Mouse (Mus musculus) embryonic facial prominence, embryonic 14.5 days (tissue): ENCODE data around the gene Gpx1. TPM values are rescaled to one million over a fixed set of nuclear protein-coding genes. Genes with fewer than 3 reads are reported as not detected.

Source experiments
- ATAC-seq: fragments of 200-750 bp; cut with Nextera tagmentation; 2 replicates; pipeline ENCODE4 v1.8.0; 2017; ENCODE audit warnings: low read depth, moderate number of reproducible peaks, moderate TSS enrichment
- DNase-seq: peaks from one replicate; pipeline ENCODE4 v3.0.0-alpha.2; 2015; ENCODE audit warnings: low spot score
- H3K27ac ChIP-seq: fragments of 300-500 bp; sonication (generic); replicated peaks from 2 replicates; pipeline ENCODE4 v1.5.1; 2014; ENCODE audit warnings: low read depth, mild to moderate bottlenecking, low read length, moderate library complexity
- H3K27me3 ChIP-seq: fragments of 300-500 bp; sonication (generic); replicated peaks from 2 replicates; pipeline ENCODE4 v1.6.1; 2014; ENCODE audit warnings: low read length; ENCODE audit not compliant: control insufficient read depth, insufficient read depth
- H3K36me3 ChIP-seq: fragments of 300-500 bp; sonication (generic); 2 replicates; pipeline ENCODE4 v1.6.1; 2014; ENCODE audit warnings: low read length, mixed read lengths; ENCODE audit not compliant: control insufficient read depth, insufficient read depth
- H3K4me1 ChIP-seq: fragments of 300-500 bp; sonication (generic); 2 replicates; pipeline ENCODE4 v1.6.1; 2014; ENCODE audit warnings: antibody characterized with exemption, low read length; ENCODE audit not compliant: control insufficient read depth, insufficient read depth
- H3K4me2 ChIP-seq: fragments of 300-500 bp; sonication (generic); 2 replicates; pipeline ENCODE4 v1.6.1; 2014; ENCODE audit warnings: low read depth, mild to moderate bottlenecking, low read length, moderate library complexity, mixed read lengths
- H3K4me3 ChIP-seq: fragments of 300-500 bp; sonication (generic); 2 replicates; pipeline ENCODE4 v1.5.1; 2014; ENCODE audit warnings: low read depth, mild to moderate bottlenecking, low read length
- H3K9ac ChIP-seq: fragments of 300-500 bp; sonication (generic); 2 replicates; pipeline ENCODE4 v1.6.1; 2014; ENCODE audit warnings: low read depth, mild to moderate bottlenecking, low read length, moderate library complexity, mixed read lengths
- H3K9me3 ChIP-seq: fragments of 300-500 bp; sonication (generic); 2 replicates; pipeline ENCODE4 v1.6.1; 2016; ENCODE audit warnings: low read length; ENCODE audit not compliant: control insufficient read depth
- WGBS: fragments of 180-500 bp; shearing (Covaris S2); extraction: QIAGEN DNeasy Blood & Tissue Kit; methylation state at CpG from one replicate; pipeline ENCODE4 v1.1.7; 2014; 5-methylcytosine and 5-hydroxymethylcytosine counted together
- polyA plus RNA-seq: library from polyadenylated mRNA; unstranded; fragments of >200 nt; fragmentation: Nextera tagmentation; extraction: Ambion mirVana; gene quantifications from 2 replicates; pipeline ENCODE4 v1.2.1, GENCODE M21; 2014

Gene Gpx1
- polyA plus RNA-seq, 1 experiment from 2014 or later = 689 TPM

DNA sequence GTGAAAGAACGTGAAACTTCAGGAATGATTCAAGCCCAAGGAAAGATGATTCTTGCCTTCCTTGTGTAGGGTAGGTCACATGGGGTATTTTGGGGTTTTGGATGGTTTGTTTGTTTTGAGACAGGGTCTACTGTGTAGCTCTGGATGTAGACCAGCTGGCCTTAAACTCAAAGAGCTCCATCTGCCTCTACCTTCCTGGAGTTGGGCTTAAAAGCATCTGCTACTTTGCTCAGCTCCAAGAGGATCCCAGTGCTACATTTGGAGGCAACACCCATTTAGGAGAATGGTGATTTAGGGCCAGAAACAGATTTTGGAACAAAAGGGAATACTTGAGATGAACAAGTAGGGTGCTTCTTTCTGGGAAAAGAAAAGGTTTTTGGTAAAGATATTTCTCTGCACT, 13.9 kb upstream of the Gpx1 start:
- H3K27me3 ChIP-seq = no peaks in the 10 kb centered on the region
- no peak for ATAC-seq
- no peak overlapping the region for H3K27ac ChIP-seq
- no peaks in the 10 kb centered on the region for H3K4me1 ChIP-seq
- H3K36me3 ChIP-seq = peaks cover 63% of the 10 kb centered on the region
- H3K9ac ChIP-seq = no peak overlapping the region
- DNase-seq = no peak
- no peak overlapping the region for H3K4me3 ChIP-seq
- no peak overlapping the region for H3K4me2 ChIP-seq
- WGBS = 97% methylated on average over 1 of the region's 1 CpGs
- no peaks in the 10 kb centered on the region for H3K9me3 ChIP-seq

DNA sequence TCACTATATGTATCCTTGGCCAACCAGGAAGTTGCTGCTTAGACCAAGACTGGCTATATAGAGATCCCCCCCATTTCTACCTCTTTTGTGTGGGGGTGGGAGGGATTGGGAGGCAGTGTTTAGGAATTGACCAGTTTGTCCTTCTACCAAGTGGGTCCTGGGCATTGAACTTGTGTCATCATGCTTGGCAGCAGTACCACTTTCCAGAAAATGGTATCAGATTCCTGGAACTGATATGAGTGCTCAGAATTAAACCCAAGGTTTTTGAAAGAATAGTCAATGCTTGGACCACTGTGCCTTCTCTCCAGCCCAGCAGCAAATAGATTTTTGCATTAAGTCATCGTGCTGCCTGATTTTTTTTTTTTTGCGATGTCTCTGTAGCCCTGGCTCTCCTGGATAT, 12.9 kb upstream of the Gpx1 start:
- H3K4me3 ChIP-seq = no peak overlapping the region
- no peak overlapping the region for H3K27ac ChIP-seq
- DNase-seq = no peak
- no peaks in the 10 kb centered on the region for H3K9me3 ChIP-seq
- no peaks in the 10 kb centered on the region for H3K27me3 ChIP-seq
- no peaks in the 10 kb centered on the region for H3K4me1 ChIP-seq
- no peak overlapping the region for H3K4me2 ChIP-seq
- H3K36me3 ChIP-seq = peaks cover 67% of the 10 kb centered on the region
- no peak for ATAC-seq
- 98% methylated on average over 2 of the region's 2 CpGs for WGBS
- H3K9ac ChIP-seq = no peak overlapping the region

DNA sequence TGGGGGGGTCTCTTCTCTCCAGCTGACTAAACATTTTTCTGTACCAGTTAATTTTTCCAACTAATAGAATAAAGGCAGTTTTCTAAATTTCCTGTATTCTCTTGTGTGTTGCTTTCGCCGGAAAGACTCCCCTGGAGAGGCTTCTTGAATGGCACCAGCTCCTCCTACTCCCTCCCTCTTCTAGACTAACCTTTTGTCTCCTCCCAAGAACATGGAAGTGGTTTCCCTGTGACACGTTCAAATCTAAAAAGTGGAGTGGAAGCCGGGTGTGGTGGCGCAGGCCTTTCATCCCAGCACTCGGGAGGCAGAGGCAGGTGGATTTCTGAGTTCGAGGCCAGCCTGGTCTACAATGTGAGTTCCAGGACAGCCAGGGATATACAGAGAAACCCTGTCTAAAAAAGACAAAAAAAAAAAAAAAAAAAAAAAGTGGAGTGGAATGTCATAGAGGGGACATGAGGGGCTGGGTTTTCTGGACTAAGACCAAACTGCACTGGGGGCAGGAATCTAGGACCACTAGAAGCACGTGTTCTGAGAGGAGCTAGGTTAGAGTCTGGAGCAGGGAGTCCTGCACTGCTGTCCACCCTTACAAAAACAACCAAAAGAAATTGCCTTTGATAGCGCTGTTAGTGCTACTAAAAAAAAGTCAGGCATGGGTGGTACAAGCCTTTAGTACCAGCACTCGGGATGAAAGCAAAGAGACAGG, 704 bp upstream of the Gpx1 start:
- Histone ChIP-seq H3K36me3 (peaks cover 39% of the 10 kb centered on the region), H3K4me1 (peaks cover 10% of the 10 kb centered on the region), H3K4me2 (peak overlapping the region; percentile 80), H3K4me3 (peak overlapping the region; percentile 81), H3K27me3 (no peaks in the 10 kb centered on the region), H3K9me3 (no peaks in the 10 kb centered on the region), H3K27ac (peak overlapping the region; percentile 95), H3K9ac (0 out of 2 replicates have a peak overlapping the region, but pooled peaks have one; percentile 94)
- DNase-seq (no peak), ATAC-seq (no peak)
- 74% methylated on average over 10 of the region's 10 CpGs for WGBS

DNA sequence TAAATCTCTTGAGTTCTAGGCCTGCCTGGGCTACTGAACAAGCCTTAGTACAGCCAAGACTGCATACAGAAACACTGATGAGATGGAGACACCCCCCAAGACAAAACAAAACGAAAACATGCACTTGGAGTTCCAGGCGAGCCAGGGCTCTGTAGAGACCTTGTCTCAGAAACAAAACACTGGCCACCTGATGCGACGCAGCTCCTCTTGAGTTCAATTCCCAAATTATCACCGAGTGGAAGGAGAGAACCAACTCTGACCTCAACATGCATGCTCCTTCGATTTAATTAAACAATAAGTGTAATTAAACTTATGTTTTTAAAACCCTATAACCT, 185 bp upstream of the Gpx1 start:
- DNase-seq (peak; percentile 35), ATAC-seq (peak; percentile 7; the same call in 1 of the 2 replicates)
- H3K36me3 ChIP-seq = peaks cover 36% of the 10 kb centered on the region
- H3K27me3 ChIP-seq = no peaks in the 10 kb centered on the region
- WGBS = 20% methylated on average over 6 of the region's 6 CpGs
- H3K27ac ChIP-seq = peak overlapping the region; percentile 95
- H3K9me3 ChIP-seq = no peaks in the 10 kb centered on the region
- H3K4me2 ChIP-seq = peak overlapping the region; percentile 80
- peaks cover 10% of the 10 kb centered on the region for H3K4me1 ChIP-seq
- H3K9ac ChIP-seq = peak overlapping the region; percentile 94
- peak overlapping the region; percentile 81 for H3K4me3 ChIP-seq

DNA sequence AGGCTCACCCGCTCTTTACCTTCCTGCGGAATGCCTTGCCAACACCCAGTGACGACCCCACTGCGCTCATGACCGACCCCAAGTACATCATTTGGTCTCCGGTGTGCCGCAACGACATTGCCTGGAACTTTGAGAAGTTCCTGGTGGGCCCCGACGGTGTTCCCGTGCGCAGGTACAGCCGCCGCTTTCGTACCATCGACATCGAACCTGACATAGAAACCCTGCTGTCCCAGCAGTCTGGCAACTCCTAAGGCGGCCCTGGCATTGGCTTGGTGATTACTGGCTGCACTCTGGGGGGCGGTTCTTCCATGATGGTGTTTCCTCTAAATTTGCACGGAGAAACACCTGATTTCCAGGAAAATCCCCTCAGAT, 1.2 kb downstream of the Gpx1 start:
- no peaks in the 10 kb centered on the region for H3K27me3 ChIP-seq
- peaks cover 22% of the 10 kb centered on the region for H3K36me3 ChIP-seq
- no peaks in the 10 kb centered on the region for H3K9me3 ChIP-seq
- H3K4me2 ChIP-seq = peak overlapping the region; percentile 80
- H3K4me3 ChIP-seq = peak overlapping the region; percentile 81
- peak overlapping the region; percentile 95 for H3K27ac ChIP-seq
- 8% methylated on average over 20 of the region's 20 CpGs for WGBS
- DNase-seq (no peak), ATAC-seq (no peak)
- H3K9ac ChIP-seq = peak overlapping the region; percentile 94
- H3K4me1 ChIP-seq = peaks cover 10% of the 10 kb centered on the region

DNA sequence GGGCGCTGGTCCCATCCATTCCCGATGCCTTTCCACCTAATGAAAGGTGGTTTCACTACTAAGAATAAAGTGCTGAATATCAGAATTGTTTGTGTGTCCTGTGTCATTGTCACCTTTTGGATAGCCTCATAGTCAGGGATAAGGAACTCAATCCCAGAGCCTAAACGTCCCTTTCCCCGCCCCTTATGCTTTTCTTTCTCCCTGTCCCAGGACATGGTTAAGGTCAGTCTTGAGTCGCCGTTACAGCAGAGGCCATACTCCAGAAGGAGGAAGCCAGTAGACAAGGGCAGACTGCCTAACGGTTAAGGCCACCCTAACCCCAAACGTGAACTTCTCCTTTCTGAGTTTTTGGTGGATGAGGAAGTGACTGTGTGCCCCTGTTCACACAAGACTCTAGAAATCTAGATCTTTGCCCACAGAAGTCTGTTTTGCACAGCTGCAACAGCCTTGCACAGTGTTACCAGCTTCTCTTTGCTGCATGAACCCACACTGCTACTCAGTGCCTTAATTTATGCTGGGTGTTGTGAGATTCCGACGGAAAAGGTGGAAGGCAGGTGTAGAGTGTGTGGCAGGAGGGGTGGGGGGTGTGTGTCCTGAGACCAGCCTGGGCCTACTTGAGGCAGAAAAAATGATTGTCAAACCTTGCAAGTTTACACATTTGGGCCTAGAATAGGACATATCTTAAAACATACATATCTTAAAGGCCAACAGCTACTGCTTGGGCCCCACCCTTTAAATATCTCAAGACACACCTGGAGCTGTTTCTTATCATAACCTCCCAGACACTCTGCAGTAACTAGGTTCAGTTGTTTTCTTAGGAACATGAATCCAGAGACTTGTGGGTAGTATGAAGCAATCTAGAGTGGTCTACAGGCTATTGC, 1.8 kb downstream of the Gpx1 start:
- DNase-seq = no peak
- Histone ChIP-seq H3K4me2 (peak overlapping the region; percentile 80), H3K4me1 (peaks cover 10% of the 10 kb centered on the region), H3K9ac (peak overlapping the region; percentile 94), H3K4me3 (peak overlapping the region; percentile 81), H3K27ac (peak overlapping the region; percentile 95), H3K9me3 (no peaks in the 10 kb centered on the region), H3K27me3 (no peaks in the 10 kb centered on the region), H3K36me3 (peaks cover 16% of the 10 kb centered on the region)
- 50% methylated on average over 10 of the region's 10 CpGs for WGBS
- no peak for ATAC-seq

DNA sequence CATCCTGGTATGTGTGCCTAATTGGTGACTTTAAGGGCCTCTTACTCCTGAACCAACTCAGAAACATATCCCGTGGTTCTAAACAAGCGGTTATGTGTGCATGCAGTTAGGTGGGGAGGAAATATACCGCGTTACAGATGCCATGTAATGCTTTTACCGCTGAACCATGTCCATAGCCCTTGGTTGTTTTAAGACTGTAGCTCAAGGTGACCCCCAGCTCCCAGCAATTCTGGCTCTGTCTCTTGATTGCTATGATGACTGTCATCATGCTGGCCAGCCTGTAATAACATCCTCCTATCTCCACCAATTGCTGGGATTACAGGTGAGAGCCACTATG, 2.4 kb downstream of the Gpx1 start:
- no peak for DNase-seq
- no peak overlapping the region for H3K9ac ChIP-seq
- peaks cover 10% of the 10 kb centered on the region for H3K36me3 ChIP-seq
- peaks cover 10% of the 10 kb centered on the region for H3K4me1 ChIP-seq
- H3K9me3 ChIP-seq = no peaks in the 10 kb centered on the region
- 86% methylated on average over 5 of the region's 5 CpGs for WGBS
- H3K27me3 ChIP-seq = no peaks in the 10 kb centered on the region
- H3K4me2 ChIP-seq = no peak overlapping the region
- ATAC-seq = no peak
- peak overlapping the region; percentile 81; the same call in 1 of the 2 replicates for H3K4me3 ChIP-seq
- H3K27ac ChIP-seq = no peak overlapping the region

DNA sequence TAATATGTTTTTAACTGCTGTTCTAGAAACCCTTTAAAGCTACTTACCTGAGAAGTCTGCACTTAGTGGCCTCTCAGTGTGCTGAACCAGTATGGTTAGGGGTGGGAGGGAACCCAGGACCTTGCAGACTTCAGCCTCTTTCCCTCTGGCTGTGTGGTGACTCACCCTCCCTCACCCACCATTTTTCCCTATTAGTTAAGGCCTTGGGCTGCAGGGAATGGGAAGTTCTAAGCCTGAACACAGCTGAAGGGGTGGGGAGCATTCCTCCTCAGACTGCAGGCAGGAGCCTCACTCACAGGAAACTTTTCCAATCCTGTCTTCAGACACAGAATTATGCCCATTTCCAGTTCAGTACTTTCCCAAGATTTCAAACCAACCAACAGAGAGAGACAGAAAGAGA, 3.1 kb downstream of the Gpx1 start:
- Histone ChIP-seq H3K27me3 (no peaks in the 10 kb centered on the region), H3K36me3 (0 out of 2 replicates have a peak, but pooled peaks cover 7% of the 10 kb centered on the region), H3K9ac (no peak overlapping the region), H3K27ac (no peak overlapping the region), H3K4me1 (peaks cover 10% of the 10 kb centered on the region), H3K4me2 (no peak overlapping the region), H3K9me3 (no peaks in the 10 kb centered on the region), H3K4me3 (no peak overlapping the region)
- ATAC-seq (no peak), DNase-seq (peak; percentile 13)
